Comparison of ENCODE assay signal across 9 mouse cellular contexts in genomic region chr11:70755645-70756044, GRCm38 (mm10). TPM values are rescaled to one million over a fixed set of nuclear protein-coding genes. Genes with fewer than 3 reads are reported as not detected.
DNase-seq lines count a peak whose midpoint lies in the region; ATAC-seq and TF ChIP-seq lines count a peak whose summit lies in the region.
"Had no signal": no experiment of that assay in that cellular context is flagged by ENCODE, and none has a peak within 500 bp of the region (broad histone marks: within the 10 kb centered on the region; RNA-seq: fewer than 3 reads in every experiment).

No protein-coding gene starts in this region.

- DNase-seq in A20 (ENCODE audit: low read depth, low spot score) (peak; percentile 79), NIH3T3 (ENCODE audit: low read depth) (peak; percentile 85)
- DNase-seq in cerebellum, postnatal 10 days: peak; percentile 93 to 95
- DNase-seq in gastrocnemius, adult 2 months: peak; percentile 83
- peak; percentile 91 for DNase-seq in kidney, postnatal 10 days
- DNase-seq in lung, embryonic 14.5 days: peak; percentile 90
- peak; percentile 49 for DNase-seq in ovary, postnatal 10 days (ENCODE audit: low spot score)
- peak; percentile 69 to 90 for DNase-seq in thymus, postnatal 10 days (ENCODE audit: low spot score in 2 of 2)

- no peak overlapping the region for H3K27ac ChIP-seq in gastrocnemius, adult 2 months
- no peak overlapping the region for H3K27ac ChIP-seq in lung, embryonic 14.5 days (ENCODE audit: low read depth)
- H3K27ac ChIP-seq: heart, embryonic 15.5 days had no signal

- no peaks in the 10 kb centered on the region for H3K27me3 ChIP-seq in lung, embryonic 14.5 days (ENCODE audit: insufficient read depth, low read length)
- H3K27me3 ChIP-seq: heart, embryonic 15.5 days had no signal

- no peak for ATAC-seq in lung, embryonic 14.5 days (ENCODE audit: insufficient read depth)

- no peaks in the 10 kb centered on the region for H3K36me3 ChIP-seq in lung, embryonic 14.5 days (ENCODE audit: insufficient read depth)
- H3K36me3 ChIP-seq: heart, embryonic 15.5 days had no signal

- H3K4me3 ChIP-seq in gastrocnemius, adult 2 months: no peak overlapping the region
- no peak overlapping the region for H3K4me3 ChIP-seq in lung, embryonic 14.5 days (ENCODE audit: low read depth, low read length)
- H3K4me3 ChIP-seq: heart, embryonic 15.5 days had no signal

- H3K4me2 ChIP-seq in lung, embryonic 14.5 days: no peak overlapping the region
- H3K4me2 ChIP-seq: heart, embryonic 15.5 days had no signal

- intact Hi-C loops in gastrocnemius, adult 2 months (cut with DNase I): loop anchor here (2.0 to 10.0 kb wide), 4 partner anchors 73 to 341 kb away; partner anchors contain the start of gene Pelp1

- no peak overlapping the region for H3K9ac ChIP-seq in lung, embryonic 14.5 days
- H3K9ac ChIP-seq: heart, embryonic 15.5 days had no signal

- no peaks in the 10 kb centered on the region for H3K4me1 ChIP-seq in lung, embryonic 14.5 days (ENCODE audit: insufficient read depth)
- H3K4me1 ChIP-seq: heart, embryonic 15.5 days had no signal

- peak; percentile 97 for TF ChIP-seq CTCF in gastrocnemius, adult 2 months (IDR thresholded peaks at IDR 0.05)
- peak; percentile 93 for TF ChIP-seq CTCF in lung, embryonic 14.5 days (IDR thresholded peaks at IDR 0.05; ENCODE audit: low read depth)

- WGBS in lung, embryonic 14.5 days: 10% methylated on average over 7 of the region's 7 CpGs

- H3K9me3 ChIP-seq in lung, embryonic 14.5 days (ENCODE audit: low read depth, low read length): no peaks in the 10 kb centered on the region
- H3K9me3 ChIP-seq: heart, embryonic 15.5 days had no signal

RNA-seq across cellular contexts. Expression of gene Zfp3, which starts 8.4 kb away (rescaled TPM):
- 10 to 100 TPM; 10.7 to 10.8 TPM for total RNA-seq in gastrocnemius, adult 2 months (2021)
- 4.0 and 4.2 TPM in 2 replicates for polyA plus RNA-seq in lung, embryonic 14.5 days (2014; fragmentation: Nextera tagmentation; extraction: Ambion mirVana)

RNA-seq across cellular contexts. Expression of gene Kif1c, which starts 55.3 kb away (rescaled TPM):
- total RNA-seq in gastrocnemius, adult 2 months (2021): 100 to 1,000 TPM; 579 to 631 TPM
- polyA plus RNA-seq in lung, embryonic 14.5 days (2014; fragmentation: Nextera tagmentation; extraction: Ambion mirVana): 12.4 and 13.7 TPM in 2 replicates

RNA-seq across cellular contexts. Expression of gene Inca1, which starts 55.7 kb away (rescaled TPM):
- total RNA-seq in gastrocnemius, adult 2 months (2021): 1 to 10 TPM; 3.8 to 5.7 TPM
- polyA plus RNA-seq in lung, embryonic 14.5 days (2014; fragmentation: Nextera tagmentation; extraction: Ambion mirVana): 1.1 and 1.5 TPM in 2 replicates

RNA-seq across cellular contexts. Expression of gene Scimp, which starts 56.7 kb away (rescaled TPM):
- total RNA-seq in gastrocnemius, adult 2 months (2021): not detected
- not detected in 2 replicates for polyA plus RNA-seq in lung, embryonic 14.5 days (2014; fragmentation: Nextera tagmentation; extraction: Ambion mirVana)
